Mouse (Mus musculus): Measurements from ENCODE around the gene Gpam. TPM values are rescaled to one million over a fixed set of nuclear protein-coding genes. Genes with fewer than 3 reads are reported as not detected.
A peak's percentile ranks its signal among the peaks of the same experiment; 100 is the strongest.

Gpam gene
- polyA plus RNA-seq, 1 experiment: 0.60 TPM

GRCm38 (mm10) chr19:55114825-55115395, 12.1 kb downstream of the Gpam start:
- no peak for TF ChIP-seq GATA1 (IDR thresholded peaks at IDR 0.05; ENCODE audit: borderline replicate concordance, low read length)
- no peak for TF ChIP-seq FLI1 (IDR thresholded peaks at IDR 0.05; ENCODE audit: low read length)
- H3K9me3 ChIP-seq: no peaks in the 10 kb centered on the region
- H3K4me1 ChIP-seq: peaks cover 4% of the 10 kb centered on the region; the same call in 1 of the 2 replicates
- H3K27me3 ChIP-seq (replicated peaks): peaks cover 38% of the 10 kb centered on the region
- H3K4me3 ChIP-seq (replicated peaks): no peak overlapping the region
- H3K36me3 ChIP-seq (replicated peaks; ENCODE audit: low read length): no peaks in the 10 kb centered on the region

DNA sequence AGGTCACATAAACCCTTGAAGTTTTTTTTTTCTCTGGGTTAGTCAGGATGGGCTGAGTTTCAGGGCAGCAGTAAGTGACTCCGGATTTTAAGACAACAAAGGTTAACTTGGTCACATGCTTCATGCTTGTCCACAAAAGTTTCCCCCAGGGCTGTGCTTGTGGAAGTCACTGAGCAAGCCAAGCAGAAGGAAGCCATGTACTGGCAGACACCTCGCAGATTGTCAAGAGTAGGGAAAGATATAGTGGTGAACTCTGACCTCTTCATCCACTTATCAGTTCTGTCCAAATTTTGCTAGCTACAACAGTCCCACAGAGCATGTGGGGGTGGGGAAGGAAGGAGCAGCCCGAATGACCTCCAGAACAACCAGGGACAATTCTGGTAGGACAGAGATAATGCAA, 19.1 kb downstream of the Gpam start:
- Histone ChIP-seq H3K4me3 (replicated peaks) (no peak overlapping the region), H3K9me3 (no peaks in the 10 kb centered on the region), H3K36me3 (replicated peaks; ENCODE audit: low read length) (no peaks in the 10 kb centered on the region), H3K4me1 (peaks cover 3% of the 10 kb centered on the region; the same call in 1 of the 2 replicates), H3K27me3 (replicated peaks) (peaks cover 48% of the 10 kb centered on the region)
- TF ChIP-seq FLI1 (IDR thresholded peaks at IDR 0.05; ENCODE audit: low read length): no peak
- no peak for TF ChIP-seq GATA1 (IDR thresholded peaks at IDR 0.05; ENCODE audit: borderline replicate concordance, low read length)

DNA sequence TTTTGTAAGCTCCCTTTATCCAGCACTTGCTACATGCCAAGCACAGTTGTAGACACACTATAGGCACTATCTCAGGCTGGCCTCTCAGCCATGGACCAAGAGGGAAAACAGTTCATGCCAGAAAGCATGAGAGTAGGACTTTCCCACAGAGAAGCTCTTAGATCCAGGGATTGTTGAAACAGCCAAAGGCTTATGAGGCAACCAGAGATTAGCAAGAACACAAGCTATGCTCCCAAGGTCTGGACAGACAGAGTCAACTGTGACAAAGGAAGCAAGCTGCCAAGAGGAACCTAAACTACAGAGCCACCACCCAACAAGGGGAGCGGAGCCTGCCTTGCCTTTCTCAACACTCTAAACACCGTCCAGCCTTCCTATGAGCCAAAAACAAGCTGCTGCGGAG, 21.1 kb downstream of the Gpam start:
- Histone ChIP-seq H3K27me3 (replicated peaks) (peaks cover 46% of the 10 kb centered on the region), H3K9me3 (no peaks in the 10 kb centered on the region), H3K4me1 (peaks cover 3% of the 10 kb centered on the region; the same call in 1 of the 2 replicates), H3K36me3 (replicated peaks; ENCODE audit: low read length) (no peaks in the 10 kb centered on the region), H3K4me3 (replicated peaks) (no peak overlapping the region)
- TF ChIP-seq GATA1 (IDR thresholded peaks at IDR 0.05; ENCODE audit: borderline replicate concordance, low read length): no peak

DNA sequence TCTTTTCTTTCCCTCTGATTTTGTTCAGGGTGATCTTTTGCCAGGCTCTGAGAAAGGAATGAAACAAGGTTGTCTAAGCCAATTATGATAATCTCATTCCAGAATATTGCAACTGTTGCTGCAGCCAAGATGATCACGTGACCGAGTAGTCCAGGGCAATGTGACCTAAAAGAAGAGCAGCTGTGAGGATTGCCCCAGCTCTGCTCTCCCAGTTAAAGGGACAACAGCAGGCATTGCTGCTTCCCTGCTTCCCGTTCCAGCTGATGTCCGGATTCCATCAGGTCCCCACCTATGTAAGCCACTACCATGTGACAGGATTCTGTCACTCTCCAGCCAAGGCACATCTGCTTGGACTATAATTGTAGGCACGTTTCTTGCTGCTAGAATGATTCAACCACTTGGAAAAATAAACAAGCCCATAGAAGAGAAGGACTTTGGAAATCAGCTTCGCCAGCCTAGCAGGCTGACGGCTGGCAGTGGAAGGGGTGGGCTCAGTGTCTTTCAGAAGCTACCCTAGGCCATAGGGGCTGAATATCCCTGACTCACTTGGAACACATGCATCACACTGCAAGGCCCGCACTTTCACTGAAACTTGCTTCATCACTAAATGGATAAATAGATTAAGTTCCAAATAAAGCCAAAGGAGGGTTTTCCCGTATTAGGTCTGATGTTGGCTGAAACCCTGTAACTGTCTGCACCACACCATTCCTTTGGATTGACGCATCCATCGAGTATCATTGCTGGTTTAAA, 23.8 kb downstream of the Gpam start:
- Histone ChIP-seq H3K27me3 (replicated peaks) (peaks cover 28% of the 10 kb centered on the region), H3K9me3 (no peaks in the 10 kb centered on the region), H3K36me3 (replicated peaks; ENCODE audit: low read length) (no peaks in the 10 kb centered on the region), H3K4me3 (replicated peaks) (no peak overlapping the region), H3K4me1 (peaks cover 18% of the 10 kb centered on the region)
- TF ChIP-seq GATA1 (IDR thresholded peaks at IDR 0.05; ENCODE audit: borderline replicate concordance, low read length): no peak
- no peak for TF ChIP-seq FLI1 (IDR thresholded peaks at IDR 0.05; ENCODE audit: low read length)

DNA sequence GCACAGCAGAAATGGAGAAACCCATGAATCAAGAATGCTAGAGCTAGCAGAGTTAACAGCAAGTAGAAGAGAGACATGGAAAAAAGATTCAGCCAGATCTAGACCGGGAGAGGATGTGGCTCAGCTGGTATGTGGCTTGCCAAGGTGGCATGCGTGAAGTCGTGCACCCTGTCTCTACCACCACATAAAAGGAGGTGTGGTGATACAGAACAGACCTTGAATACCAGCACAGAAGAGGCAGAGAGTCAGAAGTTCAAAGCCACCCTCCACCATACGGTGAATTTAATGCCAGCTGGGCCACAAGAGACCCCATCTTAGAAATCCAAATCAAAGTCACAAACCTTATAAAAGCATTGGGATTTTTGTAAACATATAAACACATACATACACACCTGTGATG, 25.4 kb downstream of the Gpam start:
- Histone ChIP-seq H3K36me3 (replicated peaks; ENCODE audit: low read length) (peaks cover under 1% of the 10 kb centered on the region), H3K27me3 (replicated peaks) (peaks cover 21% of the 10 kb centered on the region), H3K4me1 (peaks cover 24% of the 10 kb centered on the region), H3K4me3 (replicated peaks) (no peak overlapping the region), H3K9me3 (no peaks in the 10 kb centered on the region)
- no peak for TF ChIP-seq GATA1 (IDR thresholded peaks at IDR 0.05; ENCODE audit: borderline replicate concordance, low read length)
- TF ChIP-seq FLI1 (IDR thresholded peaks at IDR 0.05; ENCODE audit: low read length): no peak

GRCm38 (mm10) chr19:55100227-55101140, 26.6 kb downstream of the Gpam start:
- no peaks in the 10 kb centered on the region for H3K9me3 ChIP-seq
- H3K4me3 ChIP-seq (replicated peaks): peak overlapping the region; percentile 100
- TF ChIP-seq FLI1 (IDR thresholded peaks at IDR 0.05; ENCODE audit: low read length): no peak
- TF ChIP-seq GATA1 (IDR thresholded peaks at IDR 0.05; ENCODE audit: borderline replicate concordance, low read length): no peak
- H3K27me3 ChIP-seq (replicated peaks): peaks cover 13% of the 10 kb centered on the region
- H3K36me3 ChIP-seq (replicated peaks; ENCODE audit: low read length): peaks cover 12% of the 10 kb centered on the region
- peaks cover 24% of the 10 kb centered on the region for H3K4me1 ChIP-seq

GRCm38 (mm10) chr19:55099184-55100160, 27.6 kb downstream of the Gpam start:
- Histone ChIP-seq H3K4me1 (peaks cover 24% of the 10 kb centered on the region), H3K9me3 (no peaks in the 10 kb centered on the region)
- TF ChIP-seq FLI1 (IDR thresholded peaks at IDR 0.05; ENCODE audit: low read length) (no peak), GATA1 (IDR thresholded peaks at IDR 0.05; ENCODE audit: borderline replicate concordance, low read length) (no peak)

DNA sequence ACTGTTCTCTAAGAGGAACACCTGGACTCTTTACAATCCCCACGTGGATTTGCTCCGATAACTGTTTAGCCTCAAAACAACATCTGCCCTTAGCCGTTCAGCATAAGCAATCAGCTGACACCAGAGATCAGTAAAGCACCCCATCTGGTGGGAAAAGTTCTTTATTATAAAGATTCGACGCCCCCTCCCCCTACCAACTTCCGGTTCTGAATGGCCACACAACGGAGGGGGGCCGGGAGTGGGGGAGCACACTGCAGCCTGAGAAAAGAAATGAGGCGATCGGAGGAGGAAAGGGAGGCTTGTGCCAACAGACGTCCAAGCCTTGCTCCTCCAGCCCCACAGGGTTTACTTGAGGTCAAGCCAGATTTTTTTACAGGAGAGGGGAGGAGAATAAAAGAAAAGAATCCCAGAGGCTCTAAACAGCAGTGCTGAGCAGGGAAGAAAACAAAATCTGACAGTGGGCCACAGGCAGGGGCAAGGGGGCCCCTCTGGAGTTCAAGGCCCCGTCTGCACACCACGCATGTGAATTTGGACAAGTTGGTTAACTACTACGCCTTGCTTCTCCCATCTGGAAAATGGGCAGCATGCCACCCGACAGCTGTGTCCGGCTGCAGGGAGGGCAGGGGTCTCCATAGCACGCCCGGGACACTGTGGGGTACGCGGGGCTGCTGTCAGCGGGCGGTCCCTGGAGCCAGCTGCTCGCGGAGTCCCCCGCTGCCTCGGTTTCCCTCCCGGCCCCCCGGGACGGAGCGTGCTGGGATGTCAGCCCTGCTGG, 28.4 kb downstream of the Gpam start:
- TF ChIP-seq GATA1 (IDR thresholded peaks at IDR 0.05; ENCODE audit: borderline replicate concordance, low read length) (no peak), FLI1 (IDR thresholded peaks at IDR 0.05; ENCODE audit: low read length) (no peak)
- Histone ChIP-seq H3K4me1 (peaks cover 24% of the 10 kb centered on the region), H3K27me3 (replicated peaks) (peaks cover 7% of the 10 kb centered on the region), H3K9me3 (no peaks in the 10 kb centered on the region), H3K36me3 (replicated peaks; ENCODE audit: low read length) (peaks cover 26% of the 10 kb centered on the region), H3K4me3 (replicated peaks) (peak overlapping the region; percentile 100)

More at GRCm38 (mm10) chr19:55099184-55100160, 27.6 kb downstream of the Gpam start:
- H3K36me3 ChIP-seq (replicated peaks; ENCODE audit: low read length): peaks cover 19% of the 10 kb centered on the region
- peaks cover 8% of the 10 kb centered on the region for H3K27me3 ChIP-seq (replicated peaks)
- H3K4me3 ChIP-seq (replicated peaks): peak overlapping the region; percentile 100

Measured in megakaryocyte, embryonic 14.5 days (primary cell).